Mouse (Mus musculus) activated CD4-positive, CD25-positive, alpha-beta regulatory T cell, adult 9 weeks (primary cell): ENCODE results near the gene Olfr130. TPM values are rescaled to one million over a fixed set of nuclear protein-coding genes. Genes with fewer than 3 reads are reported as not detected.

Experiments used
- polyA plus RNA-seq: library from polyadenylated mRNA; unstranded; fragments of 100-300 nt; shearing (Covaris generic); gene quantifications from one replicate; pipeline ENCODE4 v1.2.1, GENCODE M21; 2017

The Olfr130 gene
- polyA plus RNA-seq = not detected

DNA sequence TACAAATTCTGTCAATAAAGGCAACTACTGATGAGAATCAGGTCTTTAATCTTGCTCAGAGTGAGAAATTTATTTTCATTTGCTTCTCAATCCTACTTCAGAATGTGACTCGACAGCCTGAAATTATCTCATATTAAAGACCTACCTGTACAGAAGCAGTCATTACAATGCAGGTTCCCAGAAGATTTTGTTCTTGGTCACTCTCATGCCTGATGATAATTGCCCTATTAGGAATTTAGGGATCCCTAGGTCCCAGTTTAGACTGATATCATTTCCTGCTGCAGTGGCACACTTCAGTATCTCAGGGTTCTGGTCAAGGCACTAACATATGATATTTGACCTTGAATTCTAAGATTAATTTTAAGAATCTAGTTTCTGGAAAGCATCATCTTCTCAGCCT lies at the start of gene Olfr130:
Olfr130 (plus strand) TSS at position 301 of the 400 bp plus-strand sequence.

DNA sequence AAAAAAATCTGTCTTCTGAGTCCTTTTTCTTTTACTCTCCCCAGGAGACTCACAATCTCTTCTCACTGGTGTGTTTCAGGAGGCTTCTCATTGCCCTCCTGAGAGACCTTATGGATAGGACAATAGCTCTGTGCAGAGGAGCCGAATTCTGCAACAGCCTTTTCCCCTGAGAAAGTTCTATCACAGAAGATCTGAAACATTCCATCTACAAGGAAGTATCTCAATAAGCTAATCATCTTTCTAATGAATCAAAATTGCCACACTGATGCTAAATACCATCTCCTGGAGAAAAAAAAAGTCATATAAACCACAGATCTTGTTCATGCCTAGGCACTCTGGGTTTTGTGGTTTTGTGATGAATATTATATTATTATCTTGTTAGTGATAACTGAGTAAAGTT lies 3.7 kb upstream of the Olfr130 start, which contains the start of gene Olfr129:
Olfr129 (minus strand) TSS at position 101 of the 400 bp plus-strand sequence.

DNA sequence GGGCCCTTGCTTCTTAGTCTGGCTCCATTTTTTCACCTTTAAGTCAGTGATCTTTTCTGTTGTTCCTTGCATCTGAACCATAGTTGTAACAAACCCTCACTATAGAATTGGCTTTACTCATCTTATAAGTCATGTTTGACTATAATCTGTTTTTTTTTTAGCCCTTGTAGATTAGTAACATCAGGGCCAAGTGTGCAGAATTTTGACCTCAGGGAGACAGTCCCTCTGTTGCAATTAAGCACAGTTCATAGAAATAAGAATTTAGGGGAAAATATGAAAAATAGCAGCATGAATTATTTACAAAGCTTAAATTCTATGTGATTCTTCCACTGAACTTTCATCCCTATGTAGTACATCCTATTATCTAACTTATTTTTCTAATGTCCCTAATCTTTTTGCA lies 24.9 kb downstream of the Olfr130 start, which contains the start of gene Olfr131:
Olfr131 (minus strand) TSS at position 101 of the 400 bp plus-strand sequence.

Other genes starting within 250 kb of the Olfr130 start
- not detected for gene Olfr125, start 231.0 kb upstream of the Olfr130 start, polyA plus RNA-seq
- not detected for gene Olfr126, start 216.4 kb upstream of the Olfr130 start, polyA plus RNA-seq
- gene Olfr127, start 163.5 kb upstream of the Olfr130 start, polyA plus RNA-seq = not detected
- gene Olfr128, start 143.4 kb upstream of the Olfr130 start, polyA plus RNA-seq = not detected
- gene Olfr761, start 110.8 kb upstream of the Olfr130 start, polyA plus RNA-seq = not detected
- not detected for gene Olfr129, start 3.8 kb upstream of the Olfr130 start, polyA plus RNA-seq
- gene Olfr131, start 24.8 kb downstream of the Olfr130 start, polyA plus RNA-seq = not detected
- gene Olfr132, start 70.6 kb downstream of the Olfr130 start, polyA plus RNA-seq = not detected
- not detected for gene Olfr133, start 81.4 kb downstream of the Olfr130 start, polyA plus RNA-seq
- gene Olfr134, start 107.5 kb downstream of the Olfr130 start, polyA plus RNA-seq = not detected
- not detected for gene Olfr135, start 140.4 kb downstream of the Olfr130 start, polyA plus RNA-seq
- not detected for gene Olfr138, start 197.1 kb downstream of the Olfr130 start, polyA plus RNA-seq
- 0.16 TPM for gene Olfr137, start 243.6 kb downstream of the Olfr130 start, polyA plus RNA-seq